Mouse (Mus musculus): ENCODE data around the gene Josd1.

GRCm38 (mm10) chr15:79734311-79734710 lies 46.6 kb upstream of the Josd1 start:
- TF ChIP-seq CTCF (IDR thresholded peaks at IDR 0.05; ENCODE audit: low read depth, low read length): no peak
- no peak for TF ChIP-seq POLR2A (IDR thresholded peaks at IDR 0.05; ENCODE audit: insufficient read depth, low read length)
- no peak for TF ChIP-seq EP300 (IDR thresholded peaks at IDR 0.05; ENCODE audit: insufficient read depth, low read depth, low read length)
